Mouse (Mus musculus): ENCODE measurements around the gene Plekhn1.

DNA sequence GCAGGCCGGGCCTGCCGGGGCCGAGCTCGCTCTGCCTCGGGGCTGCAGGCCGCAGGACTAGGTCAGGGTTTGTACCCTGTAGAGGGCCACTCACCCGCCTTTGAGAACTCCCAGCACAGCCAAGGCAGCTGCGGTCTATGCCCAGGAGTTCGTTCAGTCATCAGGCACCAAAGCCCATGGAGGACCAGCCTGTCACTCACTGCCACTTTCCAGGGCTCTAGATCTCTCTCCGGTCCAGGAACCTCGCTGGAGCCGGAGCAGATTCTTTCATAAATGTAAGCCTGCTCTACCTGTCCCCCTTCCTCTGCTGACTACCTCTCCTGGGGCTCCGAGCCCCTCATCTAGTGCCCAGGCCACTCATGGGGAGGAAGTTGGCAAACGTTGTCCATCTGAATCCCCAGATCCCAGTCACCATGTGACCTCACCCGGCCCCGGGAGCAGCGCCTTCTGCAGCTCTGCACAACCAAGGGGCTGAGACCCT lies 596 bp downstream of the Plekhn1 start:
- TF ChIP-seq CTCF (IDR thresholded peaks at IDR 0.05; ENCODE audit: control insufficient read depth, insufficient read depth, low read length) = no peak
- TF ChIP-seq POLR2A (IDR thresholded peaks at IDR 0.05; ENCODE audit: borderline replicate concordance, control insufficient read depth, low read depth, low read length) = no peak

Measured in bone marrow, adult 2 months (tissue).